Mouse (Mus musculus) heart, postnatal 0 days (tissue): ENCODE results near the gene Rad51d.

Experiments
- CTCF ChIP-seq: IDR thresholded peaks from 2 replicates; pipeline ENCODE4 v1.5.1; 2016; ENCODE audit warnings: antibody characterized with exemption, control low read depth, low read depth
- EP300 ChIP-seq: IDR thresholded peaks from 2 replicates; pipeline ENCODE4 v1.6.1; 2016; ENCODE audit warnings: antibody characterized with exemption, low read depth

GRCm38 (mm10) chr11:82833929-82834328 is 56.5 kb downstream of the Rad51d start:
- TF ChIP-seq CTCF (no peak), EP300 (no peak)
